8 mouse cellular contexts compared by ENCODE assay signal in the genomic region with DNA sequence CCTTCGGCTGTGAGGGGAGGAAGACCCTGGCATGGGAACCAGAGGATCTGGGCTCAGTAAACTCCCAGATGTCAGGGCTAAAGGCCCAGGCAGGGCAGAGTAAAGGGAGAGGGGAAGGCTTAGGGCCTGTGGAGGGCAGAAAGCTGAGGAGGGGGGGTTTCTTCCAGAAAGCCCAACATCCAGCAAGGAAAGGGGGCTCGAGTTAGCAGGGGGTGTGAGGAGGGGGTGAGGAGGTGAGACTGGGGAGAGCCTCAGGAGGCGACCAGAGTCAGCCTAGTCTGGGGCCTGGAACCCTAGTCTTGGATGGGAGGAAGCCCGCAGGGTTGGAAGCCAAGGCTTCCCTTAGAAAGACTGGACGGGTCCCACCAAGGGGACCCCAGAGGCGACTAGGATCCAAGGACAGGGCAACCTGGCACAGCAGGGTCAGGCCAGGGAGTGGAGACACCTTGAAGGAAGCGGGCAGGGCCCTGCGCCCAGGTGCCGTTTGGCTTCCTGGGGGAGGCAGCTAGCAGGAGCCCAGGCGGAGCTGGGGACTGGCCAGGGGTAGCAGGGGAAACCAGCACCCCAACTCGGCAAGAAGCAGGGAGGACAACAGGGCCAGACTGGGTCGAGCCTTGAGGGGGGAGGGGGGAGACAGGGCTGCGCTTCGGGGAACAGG. TPM values are rescaled to one million over a fixed set of nuclear protein-coding genes. Genes with fewer than 3 reads are reported as not detected.
DNase-seq lines count a peak whose midpoint lies in the region; ATAC-seq lines count a peak whose summit lies in the region.

No protein-coding gene starts in this region.

- peak overlapping the region; percentile 97 for H3K4me2 ChIP-seq in limb, embryonic 11.5 days (ENCODE audit: low read depth, severe bottlenecking)
- H3K4me2 ChIP-seq in neural tube, embryonic 14.5 days (ENCODE audit: low read depth, low read length) = peak overlapping the region; percentile 99

- H3K4me3 ChIP-seq in limb, embryonic 11.5 days (ENCODE audit: low read depth, low read length) = peak overlapping the region; percentile 96
- peak overlapping the region; percentile 81 for H3K4me3 ChIP-seq in neural tube, embryonic 14.5 days (ENCODE audit: low read depth, low read length)

- no peaks in the 10 kb centered on the region for H3K9me3 ChIP-seq in limb, embryonic 11.5 days (ENCODE audit: control insufficient read depth, low read length)
- no peaks in the 10 kb centered on the region for H3K9me3 ChIP-seq in neural tube, embryonic 14.5 days (ENCODE audit: control insufficient read depth, low read length)

- no peaks in the 10 kb centered on the region for H3K27me3 ChIP-seq in limb, embryonic 11.5 days (ENCODE audit: control insufficient read depth, insufficient read depth, low read length)
- H3K27me3 ChIP-seq in neural tube, embryonic 14.5 days (ENCODE audit: control insufficient read depth, insufficient read depth, low read length) = no peaks in the 10 kb centered on the region

- peak; percentile 16; the same call in 1 of the 2 replicates for ATAC-seq in frontal cortex, adult (ENCODE audit: low TSS enrichment)
- ATAC-seq in limb, embryonic 11.5 days (ENCODE audit: insufficient number of reproducible peaks, low FRiP score, low TSS enrichment, low read depth) = peak; percentile 12; the same call in 1 of the 2 replicates
- no peak; the same call in 1 of the 2 replicates for ATAC-seq in neural tube, embryonic 14.5 days (ENCODE audit: low read depth)

- H3K9ac ChIP-seq in limb, embryonic 11.5 days (ENCODE audit: low read length) = peak overlapping the region; percentile 82
- H3K9ac ChIP-seq in neural tube, embryonic 14.5 days (replicated peaks; ENCODE audit: low read depth, low read length) = peak overlapping the region; percentile 83

- peaks cover 7% of the 10 kb centered on the region; the same call in 1 of the 2 replicates for H3K4me1 ChIP-seq in limb, embryonic 11.5 days (ENCODE audit: control insufficient read depth, insufficient read depth, low read length)
- H3K4me1 ChIP-seq in neural tube, embryonic 14.5 days (ENCODE audit: control insufficient read depth, insufficient read depth, low read length) = peaks cover 18% of the 10 kb centered on the region

- 10% methylated on average over 14 of the region's 14 CpGs for WGBS in limb, embryonic 11.5 days
- WGBS in neural tube, embryonic 14.5 days = 16% methylated on average over 12 of the region's 14 CpGs

- peak overlapping the region; percentile 72; the same call in 1 of the 2 replicates for H3K27ac ChIP-seq in limb, embryonic 11.5 days (replicated peaks; ENCODE audit: low read depth, low read length)
- H3K27ac ChIP-seq in neural tube, embryonic 14.5 days (ENCODE audit: low read depth, low read length) = no peak overlapping the region

- peaks cover 2% of the 10 kb centered on the region; the same call in 1 of the 2 replicates for H3K36me3 ChIP-seq in limb, embryonic 11.5 days (ENCODE audit: control insufficient read depth, insufficient read depth, low read length)
- peaks cover 3% of the 10 kb centered on the region; the same call in 1 of the 2 replicates for H3K36me3 ChIP-seq in neural tube, embryonic 14.5 days (ENCODE audit: control insufficient read depth, insufficient read depth, low read length)

- no peak for DNase-seq in frontal cortex, adult 2 months (ENCODE audit: extremely low spot score in 1 of 2, low spot score in 1 of 2)
- DNase-seq in urinary bladder, postnatal 25 days (ENCODE audit: low spot score) = peak; percentile 13
- DNase-seq in urinary bladder, adult 2 months (ENCODE audit: low spot score) = no peak
- no peak for DNase-seq in limb, embryonic 11.5 days (ENCODE audit: low spot score)
- DNase-seq in layer of hippocampus, postnatal 14 days (ENCODE audit: low spot score in 2 of 2) = no peak
- DNase-seq in layer of hippocampus, adult 8-10 months (ENCODE audit: low spot score in 2 of 2) = no peak

RNA-seq across cellular contexts. Expression of gene Mark4, which starts 1.1 kb away (rescaled TPM):
- 47.5 and 49.9 TPM in 2 replicates for polyA plus RNA-seq in frontal cortex, adult 2 months (2012; rRNA removed)
- 13.3 and 19.4 TPM in 2 replicates for polyA plus RNA-seq in urinary bladder, adult 2 months (2012; rRNA removed)
- polyA plus RNA-seq in limb, embryonic 11.5 days (2014; fragmentation: Nextera tagmentation; extraction: Ambion mirVana) = 10.0 and 10.8 TPM in 2 replicates
- polyA plus RNA-seq in neural tube, embryonic 14.5 days (2014; fragmentation: Nextera tagmentation; extraction: Ambion mirVana) = 17.0 and 19.2 TPM in 2 replicates
- total RNA-seq in layer of hippocampus, postnatal 14 days (2021) = 100 to 1,000 TPM; 114 to 119 TPM
- 100 to 1,000 TPM in 1 of 4 experiments, 10 to 100 TPM in 3; 87.6 to 103 (median 95.0) TPM for total RNA-seq in layer of hippocampus, adult 8-10 months (2022)

RNA-seq across cellular contexts. Expression of gene Exoc3l2, which starts 5.6 kb away (rescaled TPM):
- polyA plus RNA-seq in frontal cortex, adult 2 months (2012; rRNA removed) = 0.32 and 0.40 TPM in 2 replicates
- polyA plus RNA-seq in urinary bladder, adult 2 months (2012; rRNA removed) = 8.4 and 10.2 TPM in 2 replicates
- 1.8 and 2.2 TPM in 2 replicates for polyA plus RNA-seq in limb, embryonic 11.5 days (2014; fragmentation: Nextera tagmentation; extraction: Ambion mirVana)
- 0.71 TPM in 2 replicates for polyA plus RNA-seq in neural tube, embryonic 14.5 days (2014; fragmentation: Nextera tagmentation; extraction: Ambion mirVana)
- 1 to 10 TPM in 1 of 2 experiments, under 1 TPM in 1; 0.91 to 1.0 TPM for total RNA-seq in layer of hippocampus, postnatal 14 days (2021)
- total RNA-seq in layer of hippocampus, adult 8-10 months (2022) = under 1 TPM; 0.08 to 0.41 (median 0.38) TPM

RNA-seq across cellular contexts. Expression of gene Bloc1s3, which starts 50.6 kb away (rescaled TPM):
- polyA plus RNA-seq in frontal cortex, adult 2 months (2012; rRNA removed) = 7.9 and 8.1 TPM in 2 replicates
- 6.6 and 7.4 TPM in 2 replicates for polyA plus RNA-seq in urinary bladder, adult 2 months (2012; rRNA removed)
- 2.3 and 2.7 TPM in 2 replicates for polyA plus RNA-seq in limb, embryonic 11.5 days (2014; fragmentation: Nextera tagmentation; extraction: Ambion mirVana)
- polyA plus RNA-seq in neural tube, embryonic 14.5 days (2014; fragmentation: Nextera tagmentation; extraction: Ambion mirVana) = 2.8 and 3.2 TPM in 2 replicates
- 1 to 10 TPM; 6.4 to 7.0 TPM for total RNA-seq in layer of hippocampus, postnatal 14 days (2021)
- total RNA-seq in layer of hippocampus, adult 8-10 months (2022) = 1 to 10 TPM; 4.7 to 6.7 (median 5.9) TPM

RNA-seq across cellular contexts. Expression of gene Trappc6a, which starts 50.7 kb away (rescaled TPM):
- 23.7 and 30.1 TPM in 2 replicates for polyA plus RNA-seq in frontal cortex, adult 2 months (2012; rRNA removed)
- polyA plus RNA-seq in urinary bladder, adult 2 months (2012; rRNA removed) = 58.7 and 77.3 TPM in 2 replicates
- 73.3 and 82.3 TPM in 2 replicates for polyA plus RNA-seq in limb, embryonic 11.5 days (2014; fragmentation: Nextera tagmentation; extraction: Ambion mirVana)
- 31.7 and 33.8 TPM in 2 replicates for polyA plus RNA-seq in neural tube, embryonic 14.5 days (2014; fragmentation: Nextera tagmentation; extraction: Ambion mirVana)
- 10 to 100 TPM; 23.0 to 24.2 TPM for total RNA-seq in layer of hippocampus, postnatal 14 days (2021)
- 10 to 100 TPM; 17.1 to 25.2 (median 21.6) TPM for total RNA-seq in layer of hippocampus, adult 8-10 months (2022)

RNA-seq across cellular contexts. Expression of gene Ckm, which starts 53.0 kb away (rescaled TPM):
- 0.90 and 1.4 TPM in 2 replicates for polyA plus RNA-seq in frontal cortex, adult 2 months (2012; rRNA removed)
- polyA plus RNA-seq in urinary bladder, adult 2 months (2012; rRNA removed) = 417 and 477 TPM in 2 replicates
- 3.8 and 5.2 TPM in 2 replicates for polyA plus RNA-seq in limb, embryonic 11.5 days (2014; fragmentation: Nextera tagmentation; extraction: Ambion mirVana)
- 0.63 and 2.0 TPM in 2 replicates for polyA plus RNA-seq in neural tube, embryonic 14.5 days (2014; fragmentation: Nextera tagmentation; extraction: Ambion mirVana)
- not detected for total RNA-seq in layer of hippocampus, postnatal 14 days (2021)
- 1 to 10 TPM in 1 of 4 experiments, under 1 TPM in 1, not detected in 2; 0.18 to 4.8 TPM for total RNA-seq in layer of hippocampus, adult 8-10 months (2022)
